Mouse (Mus musculus) midbrain, embryonic 10.5 days (tissue): Measurements from ENCODE around the gene Irs1. TPM values are rescaled to one million over a fixed set of nuclear protein-coding genes. Genes with fewer than 3 reads are reported as not detected.
A peak's percentile ranks its signal among the peaks of the same experiment; 100 is the strongest.

Experiments
- DNase-seq: peaks from one replicate; pipeline ENCODE4 v3.0.0-alpha.2; 2017; ENCODE audit warnings: low spot score
- H3K27ac ChIP-seq: fragments of 300-500 bp; sonication (generic); replicated peaks from 2 replicates; pipeline ENCODE4 v1.5.1; 2016; ENCODE audit warnings: mild to moderate bottlenecking
- H3K27me3 ChIP-seq: fragments of 300-500 bp; sonication (generic); 2 replicates; pipeline ENCODE4 v1.6.1; 2016; ENCODE audit warnings: low read depth, mild to moderate bottlenecking; ENCODE audit not compliant: poor library complexity, severe bottlenecking
- H3K36me3 ChIP-seq: fragments of 300-500 bp; sonication (generic); 2 replicates; pipeline ENCODE4 v1.6.1; 2016; ENCODE audit warnings: mild to moderate bottlenecking, moderate library complexity
- H3K4me1 ChIP-seq: fragments of 300-500 bp; sonication (generic); 2 replicates; pipeline ENCODE4 v1.6.1; 2016
- H3K4me3 ChIP-seq: fragments of 300-500 bp; sonication (generic); 2 replicates; pipeline ENCODE4 v1.5.1; 2016; ENCODE audit warnings: mild to moderate bottlenecking, moderate library complexity
- H3K9me3 ChIP-seq: fragments of 300-500 bp; sonication (generic); replicated peaks from 2 replicates; pipeline ENCODE4 v1.6.1; 2016; ENCODE audit warnings: mild to moderate bottlenecking
- WGBS: fragments of 180-500 bp; shearing (Covaris S2); methylation state at CpG from one replicate; pipeline ENCODE4 v1.1.7; 2016; 5-methylcytosine and 5-hydroxymethylcytosine counted together
- polyA plus RNA-seq: library from polyadenylated mRNA; unstranded; fragments of >200 nt; fragmentation: Nextera tagmentation; extraction: Ambion mirVana; gene quantifications from 2 replicates; pipeline ENCODE4 v1.2.1, GENCODE M21; 2016

Gene Irs1
- polyA plus RNA-seq, 1 experiment from 2014 or later = 7.3 TPM

DNA sequence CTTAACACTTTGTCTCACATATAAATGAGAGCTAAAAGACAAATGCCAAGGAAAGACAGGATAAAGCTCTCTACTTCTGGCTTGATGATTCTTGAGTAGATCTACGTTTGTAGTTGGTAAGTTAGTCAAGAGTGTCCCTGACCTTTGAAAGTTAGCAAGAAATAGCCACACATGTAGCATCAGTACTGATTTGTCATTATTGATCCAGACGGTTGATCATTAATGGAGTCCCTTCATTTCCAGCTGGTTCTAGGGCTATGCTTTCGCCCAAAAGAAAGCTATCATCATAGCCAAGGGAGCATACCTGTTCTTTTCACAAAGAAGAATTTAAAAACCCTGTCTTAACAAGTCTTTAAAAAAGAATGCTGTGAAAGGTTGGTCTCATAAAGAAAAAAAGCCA is 56.6 kb downstream of the Irs1 start:
- 91% methylated on average over 3 of the region's 3 CpGs for WGBS
- H3K27me3 ChIP-seq = no peaks in the 10 kb centered on the region
- H3K36me3 ChIP-seq = peaks cover 27% of the 10 kb centered on the region
- H3K4me3 ChIP-seq = no peak overlapping the region
- no peak for DNase-seq
- no peaks in the 10 kb centered on the region for H3K9me3 ChIP-seq
- no peaks in the 10 kb centered on the region for H3K4me1 ChIP-seq
- H3K27ac ChIP-seq = no peak overlapping the region

DNA sequence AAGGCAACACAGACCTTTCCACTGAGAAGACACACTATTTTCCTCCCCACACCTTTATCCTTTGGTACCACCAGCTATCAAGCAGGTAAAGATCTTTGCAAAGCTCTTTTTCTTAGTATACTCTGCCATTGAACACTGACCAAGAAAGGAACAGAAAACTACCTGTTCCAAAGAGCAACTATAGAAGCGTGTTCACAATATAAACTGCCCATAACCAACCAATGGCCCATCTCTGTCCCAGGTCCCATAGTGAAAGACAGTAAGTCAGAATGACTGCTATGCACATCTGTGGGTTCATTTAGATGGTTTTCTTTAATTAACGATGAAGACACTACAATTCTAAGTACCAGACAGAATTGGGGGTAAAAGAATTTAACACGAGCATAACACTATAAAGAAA is 58.4 kb downstream of the Irs1 start, which contains the start of gene Gm9747:
TSS of gene Gm9747 (plus strand) at position 301 of the 400 bp plus-strand sequence.
- DNase-seq = no peak
- no peak within 1 kb of the TSS for H3K4me3 ChIP-seq
- 92% methylated on average over 3 of the region's 3 CpGs for WGBS
- H3K36me3 ChIP-seq = peaks cover 27% of the 10 kb centered on the region
- no peaks in the 10 kb centered on the region for H3K4me1 ChIP-seq
- no peaks in the 10 kb centered on the region for H3K9me3 ChIP-seq
- no peaks in the 10 kb centered on the region for H3K27me3 ChIP-seq
- no peak within 1 kb of the TSS for H3K27ac ChIP-seq

DNA sequence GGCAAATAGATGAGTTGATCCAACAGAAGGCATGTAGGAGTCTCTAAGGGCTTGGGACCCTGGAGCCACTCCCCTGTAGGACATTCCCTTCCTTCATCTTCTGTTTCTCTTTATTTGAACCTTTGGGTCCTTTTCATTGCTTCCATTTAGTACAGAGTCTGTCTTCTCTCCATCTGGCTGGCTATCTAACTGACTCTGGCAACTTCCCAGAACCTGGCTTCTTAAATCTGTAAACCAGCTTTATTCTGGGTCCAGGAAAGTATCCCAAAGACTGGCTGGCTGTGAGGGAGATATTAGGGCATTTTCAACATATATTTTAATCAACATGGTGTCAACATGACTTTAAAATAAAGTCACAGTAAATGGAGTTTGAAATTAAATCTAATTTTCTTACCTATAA is 62.4 kb downstream of the Irs1 start:
- no peaks in the 10 kb centered on the region for H3K4me1 ChIP-seq
- H3K4me3 ChIP-seq = no peak overlapping the region
- no peak overlapping the region for H3K27ac ChIP-seq
- no peaks in the 10 kb centered on the region for H3K9me3 ChIP-seq
- peaks cover 3% of the 10 kb centered on the region; the same call in 1 of the 2 replicates for H3K36me3 ChIP-seq
- H3K27me3 ChIP-seq = no peaks in the 10 kb centered on the region
- no peak for DNase-seq

DNA sequence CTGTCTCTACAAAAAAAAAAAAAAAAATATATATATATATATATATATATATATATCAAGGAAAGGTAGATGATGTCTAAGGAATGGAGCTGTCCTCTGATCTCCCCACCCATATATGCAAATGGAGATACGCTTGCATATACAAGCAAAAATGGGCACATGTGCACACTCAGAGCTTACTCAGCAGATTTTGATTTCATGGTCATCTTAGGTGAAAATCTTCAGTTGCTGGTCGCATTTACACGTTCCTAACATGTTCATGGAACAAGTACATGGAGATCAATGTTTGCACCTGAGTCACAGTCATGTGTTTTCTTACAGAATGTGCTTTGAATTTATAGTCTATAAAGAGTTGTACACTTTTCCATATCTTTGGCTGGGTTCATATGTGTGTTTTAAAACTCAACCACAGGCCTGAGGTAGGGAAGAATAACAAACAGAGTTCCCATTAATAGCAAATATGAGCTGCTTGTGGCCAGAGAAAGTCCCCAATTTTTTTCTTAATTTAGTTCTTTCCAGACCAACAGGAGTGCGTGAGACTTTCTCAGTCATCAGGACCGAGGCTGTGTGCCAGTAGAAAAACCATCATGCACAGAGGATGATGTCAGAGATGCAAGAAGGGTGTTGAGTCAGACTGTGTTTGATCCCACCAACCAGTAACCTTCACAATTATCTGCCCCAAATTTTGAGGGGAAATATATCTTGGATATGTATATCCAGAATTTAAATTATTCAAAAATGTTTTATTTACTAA is 68.0 kb downstream of the Irs1 start:
- Histone ChIP-seq H3K27ac (no peak overlapping the region), H3K27me3 (no peaks in the 10 kb centered on the region), H3K9me3 (no peaks in the 10 kb centered on the region), H3K36me3 (no peaks in the 10 kb centered on the region), H3K4me3 (no peak overlapping the region), H3K4me1 (peaks cover 11% of the 10 kb centered on the region)
- DNase-seq = no peak
- WGBS = 87% methylated on average over 5 of the region's 5 CpGs

DNA sequence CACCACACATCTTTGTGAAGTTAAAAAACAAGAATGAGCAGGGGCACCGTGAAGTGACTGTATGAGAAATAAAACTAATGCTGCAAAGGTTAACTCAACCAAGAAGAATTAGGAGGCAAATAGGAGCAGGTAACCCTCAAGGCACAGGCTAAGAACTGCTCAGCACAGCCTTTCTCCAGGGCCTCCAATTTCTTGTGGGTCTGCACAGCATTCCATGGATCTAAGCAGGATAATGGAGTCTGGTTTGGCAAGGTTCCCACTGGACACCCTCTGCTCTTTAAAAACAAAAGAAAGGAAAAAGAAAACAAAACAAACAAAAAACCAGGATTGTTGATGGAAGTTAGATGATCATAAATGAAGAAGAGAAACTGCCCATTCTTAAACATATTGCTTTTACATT is 69.8 kb downstream of the Irs1 start:
- WGBS = 60% methylated on average over 1 of the region's 1 CpGs
- H3K27ac ChIP-seq = no peak overlapping the region
- H3K36me3 ChIP-seq = no peaks in the 10 kb centered on the region
- no peaks in the 10 kb centered on the region for H3K27me3 ChIP-seq
- DNase-seq = no peak
- H3K4me1 ChIP-seq = peaks cover 11% of the 10 kb centered on the region
- no peak overlapping the region for H3K4me3 ChIP-seq
- no peaks in the 10 kb centered on the region for H3K9me3 ChIP-seq

DNA sequence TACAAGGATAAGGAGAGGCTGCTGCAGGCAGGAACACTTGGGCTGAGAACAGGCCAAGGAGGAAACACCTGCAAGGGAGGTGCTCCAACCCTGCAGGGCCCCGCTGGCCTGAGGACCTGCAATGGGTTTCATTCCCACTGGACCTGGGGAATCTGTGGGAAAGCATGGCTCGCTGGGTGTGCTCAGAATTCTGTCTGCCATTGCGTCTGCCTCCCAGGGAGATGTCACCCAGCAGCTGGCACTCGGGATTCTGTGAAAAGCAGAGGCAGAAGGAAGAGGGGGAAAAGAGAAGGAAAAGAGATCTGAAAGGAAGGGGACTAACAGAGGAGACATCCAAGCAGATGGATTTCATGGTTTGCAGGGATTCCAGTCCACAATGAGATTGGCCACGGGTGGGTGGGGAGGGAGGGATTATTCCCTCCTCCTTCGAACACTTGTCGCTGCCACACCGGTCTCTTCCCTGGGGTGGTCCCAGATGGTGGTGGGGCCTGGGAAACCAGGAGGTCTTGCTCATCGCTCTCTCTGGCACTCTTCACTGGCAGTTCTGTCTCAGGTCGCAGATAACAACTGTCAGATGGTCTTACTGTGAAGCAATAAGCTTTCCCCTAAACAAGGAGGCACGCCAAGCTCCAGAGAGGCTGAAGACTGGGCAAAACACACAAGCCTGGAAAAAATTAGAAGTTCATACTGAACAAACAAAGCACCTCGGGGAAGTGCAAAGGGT is 70.4 kb downstream of the Irs1 start:
- Histone ChIP-seq H3K27ac (peak overlapping the region; percentile 47), H3K36me3 (no peaks in the 10 kb centered on the region), H3K27me3 (no peaks in the 10 kb centered on the region), H3K4me1 (peaks cover 11% of the 10 kb centered on the region), H3K4me3 (no peak overlapping the region), H3K9me3 (no peaks in the 10 kb centered on the region)
- WGBS = 48% methylated on average over 12 of the region's 12 CpGs
- DNase-seq = peak; percentile 17

DNA sequence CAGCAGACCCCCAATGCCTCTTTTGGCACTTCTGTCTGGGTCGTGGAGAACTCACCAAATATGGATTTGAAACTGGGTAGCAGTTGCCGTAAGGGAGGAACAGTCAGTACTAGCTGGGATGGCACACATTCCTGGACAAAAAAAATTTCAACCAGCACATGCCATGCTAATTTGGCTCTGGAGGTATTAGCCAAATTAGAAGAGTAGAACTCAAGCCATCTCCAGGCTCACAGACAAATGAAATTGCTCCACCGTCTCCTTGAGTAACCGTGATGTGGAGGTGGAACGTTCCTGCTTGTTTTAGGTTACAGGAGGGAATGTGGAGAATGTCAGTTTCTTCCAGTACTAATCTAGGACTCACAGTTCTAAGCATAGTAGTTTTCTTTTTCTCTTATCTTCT is 83.7 kb downstream of the Irs1 start:
- Histone ChIP-seq H3K27ac (no peak overlapping the region), H3K4me1 (no peaks in the 10 kb centered on the region), H3K27me3 (no peaks in the 10 kb centered on the region), H3K36me3 (no peaks in the 10 kb centered on the region), H3K4me3 (no peak overlapping the region), H3K9me3 (0 out of 2 replicates have a peak, but pooled peaks cover 6% of the 10 kb centered on the region)
- 92% methylated on average over 5 of the region's 5 CpGs for WGBS
- DNase-seq = no peak

DNA sequence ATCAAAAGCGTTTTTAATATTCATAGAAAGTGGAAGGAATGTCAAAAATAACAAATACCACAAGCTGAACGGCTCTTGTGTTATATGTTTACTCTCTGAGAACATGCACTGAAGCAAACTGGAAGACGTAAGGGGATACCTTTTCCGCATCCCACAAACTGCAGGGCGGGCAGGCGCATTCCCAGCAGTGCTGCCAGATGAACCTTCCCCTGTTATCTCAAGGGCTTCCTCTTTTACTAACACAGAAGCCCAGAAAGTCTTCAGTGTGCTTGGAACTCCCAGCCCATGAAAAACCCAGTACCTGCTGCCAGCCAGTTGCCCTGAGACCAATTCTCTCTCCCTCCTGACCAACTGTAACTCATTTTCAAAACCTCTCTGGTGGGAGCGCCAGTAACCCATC is 90.6 kb downstream of the Irs1 start:
- H3K4me1 ChIP-seq = 0 out of 2 replicates have a peak, but pooled peaks cover 2% of the 10 kb centered on the region
- no peaks in the 10 kb centered on the region for H3K9me3 ChIP-seq
- no peak for DNase-seq
- no peak overlapping the region for H3K4me3 ChIP-seq
- no peaks in the 10 kb centered on the region for H3K27me3 ChIP-seq
- WGBS = 86% methylated on average over 7 of the region's 7 CpGs
- H3K27ac ChIP-seq = no peak overlapping the region
- H3K36me3 ChIP-seq = no peaks in the 10 kb centered on the region

DNA sequence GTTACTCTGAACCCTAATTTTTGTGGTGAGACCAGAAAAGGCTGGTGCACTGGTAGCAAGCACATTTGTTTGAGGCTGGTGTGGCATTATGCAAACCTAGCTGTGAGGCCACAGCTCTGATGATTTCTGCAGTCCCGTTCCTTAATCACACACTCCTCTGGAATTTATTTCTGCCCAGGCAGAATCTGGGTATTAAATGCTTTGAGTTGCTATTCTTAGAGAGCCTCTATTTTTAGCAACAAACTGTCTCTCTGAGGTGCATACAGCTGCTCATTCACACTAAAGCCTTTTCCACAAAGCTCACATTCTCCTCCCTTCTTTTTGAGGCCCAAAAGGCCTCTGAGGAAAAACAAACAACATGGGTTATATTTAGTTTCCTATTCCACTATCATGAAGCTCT is 91.3 kb downstream of the Irs1 start:
- H3K27ac ChIP-seq = no peak overlapping the region
- no peaks in the 10 kb centered on the region for H3K27me3 ChIP-seq
- H3K4me1 ChIP-seq = 0 out of 2 replicates have a peak, but pooled peaks cover 2% of the 10 kb centered on the region
- no peak overlapping the region for H3K4me3 ChIP-seq
- H3K9me3 ChIP-seq = no peaks in the 10 kb centered on the region
- WGBS = 42% methylated on average over 1 of the region's 1 CpGs
- no peaks in the 10 kb centered on the region for H3K36me3 ChIP-seq
- DNase-seq = no peak

DNA sequence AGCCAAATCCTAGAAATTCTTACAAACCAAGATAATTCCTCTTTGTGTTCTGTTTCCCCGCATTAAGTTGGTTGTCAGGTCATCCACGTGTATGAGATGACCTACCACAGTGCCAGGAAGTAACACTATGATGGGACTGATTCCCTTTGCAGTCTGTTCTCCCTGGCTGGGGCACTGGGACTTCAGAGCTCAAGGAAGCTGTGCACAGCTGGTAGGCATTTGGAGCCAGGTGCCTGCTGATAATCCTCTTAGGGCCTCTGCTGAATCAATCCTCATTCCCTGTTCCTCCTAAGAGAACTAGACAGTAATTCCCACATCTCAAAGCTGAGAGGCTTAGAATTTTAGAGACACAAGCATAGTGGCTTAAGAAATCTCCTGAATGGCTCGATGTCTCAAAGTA is 99.6 kb downstream of the Irs1 start:
- Histone ChIP-seq H3K36me3 (no peaks in the 10 kb centered on the region), H3K27me3 (0 out of 2 replicates have a peak, but pooled peaks cover 7% of the 10 kb centered on the region), H3K27ac (no peak overlapping the region), H3K4me3 (no peak overlapping the region), H3K4me1 (peaks cover 4% of the 10 kb centered on the region; the same call in 1 of the 2 replicates), H3K9me3 (no peaks in the 10 kb centered on the region)
- peak; percentile 31 for DNase-seq
- WGBS = 19% methylated on average over 3 of the region's 3 CpGs

DNA sequence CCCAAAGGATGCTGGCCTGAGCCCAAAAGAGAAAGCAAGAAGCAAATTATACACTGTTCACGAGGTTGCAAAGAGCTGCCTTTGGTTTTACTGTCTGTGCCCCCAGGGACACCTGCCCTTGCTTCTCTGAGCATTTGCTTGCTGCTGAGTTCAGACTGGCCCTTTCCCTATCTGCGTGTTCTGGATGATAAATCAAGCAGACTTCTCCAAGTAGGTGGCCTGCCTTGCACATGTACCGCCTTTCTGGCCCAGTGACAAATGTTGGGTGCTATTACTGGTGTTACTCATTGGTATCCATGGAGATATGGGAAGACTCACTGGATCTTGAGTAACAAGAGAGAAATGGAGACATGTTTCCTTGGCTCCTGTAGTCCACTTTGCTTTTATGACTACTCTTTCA is 101.7 kb downstream of the Irs1 start:
- no peak overlapping the region for H3K4me3 ChIP-seq
- DNase-seq = no peak
- peaks cover 4% of the 10 kb centered on the region; the same call in 1 of the 2 replicates for H3K4me1 ChIP-seq
- no peaks in the 10 kb centered on the region for H3K36me3 ChIP-seq
- 0 out of 2 replicates have a peak, but pooled peaks cover 7% of the 10 kb centered on the region for H3K27me3 ChIP-seq
- H3K9me3 ChIP-seq = no peaks in the 10 kb centered on the region
- WGBS = 77% methylated on average over 3 of the region's 3 CpGs
- no peak overlapping the region for H3K27ac ChIP-seq

DNA sequence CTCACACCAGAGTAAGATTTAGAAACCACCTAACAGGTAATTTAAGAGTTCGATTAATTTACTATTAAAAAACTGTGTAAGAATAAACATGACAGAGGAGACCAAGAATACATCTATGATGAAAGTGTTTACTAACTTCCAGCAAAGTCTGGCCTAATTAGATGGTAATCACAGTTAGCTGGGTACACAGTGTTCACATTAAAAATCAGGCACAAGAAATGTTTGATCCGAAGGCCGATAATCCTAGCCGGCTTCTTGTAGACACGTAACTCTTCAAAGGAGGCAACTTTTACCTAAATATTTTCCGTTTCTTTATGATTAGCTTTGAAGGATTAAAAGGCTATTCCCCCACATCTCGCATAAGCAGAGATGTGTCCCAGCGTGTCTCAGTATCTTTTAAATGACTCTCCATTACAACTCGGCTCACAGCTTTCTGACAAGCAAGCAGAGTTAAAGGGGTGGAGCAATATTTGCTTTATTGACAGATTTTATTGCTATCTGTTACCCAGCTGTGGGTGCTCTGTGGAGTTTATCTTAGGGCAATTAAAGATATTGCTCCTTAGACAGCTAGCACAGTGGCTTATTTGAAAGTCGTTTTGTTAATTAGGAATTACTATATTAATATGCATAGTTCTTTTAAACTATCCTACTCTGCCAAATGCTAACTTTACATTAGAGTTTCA is 102.5 kb downstream of the Irs1 start:
- no peaks in the 10 kb centered on the region for H3K9me3 ChIP-seq
- 91% methylated on average over 10 of the region's 10 CpGs for WGBS

More for the DNA sequence above, 102.5 kb downstream of the Irs1 start:
- DNase-seq = no peak
- no peaks in the 10 kb centered on the region for H3K36me3 ChIP-seq
- H3K27me3 ChIP-seq = 0 out of 2 replicates have a peak, but pooled peaks cover 7% of the 10 kb centered on the region
- no peak overlapping the region for H3K27ac ChIP-seq
- no peak overlapping the region for H3K4me3 ChIP-seq
- H3K4me1 ChIP-seq = peaks cover 4% of the 10 kb centered on the region; the same call in 1 of the 2 replicates
